Mouse (Mus musculus): ENCODE results near the gene Pinlyp.

- TF ChIP-seq CTCF (IDR thresholded peaks at IDR 0.05; ENCODE audit: low read depth, low read length) (no peak), POLR2A (IDR thresholded peaks at IDR 0.05; ENCODE audit: borderline replicate concordance, low read depth, low read length) (no peak)
Observed at GRCm38 (mm10) chr7:24544506-24544905, 1.4 kb downstream of the Pinlyp start.
